In the genomic region with DNA sequence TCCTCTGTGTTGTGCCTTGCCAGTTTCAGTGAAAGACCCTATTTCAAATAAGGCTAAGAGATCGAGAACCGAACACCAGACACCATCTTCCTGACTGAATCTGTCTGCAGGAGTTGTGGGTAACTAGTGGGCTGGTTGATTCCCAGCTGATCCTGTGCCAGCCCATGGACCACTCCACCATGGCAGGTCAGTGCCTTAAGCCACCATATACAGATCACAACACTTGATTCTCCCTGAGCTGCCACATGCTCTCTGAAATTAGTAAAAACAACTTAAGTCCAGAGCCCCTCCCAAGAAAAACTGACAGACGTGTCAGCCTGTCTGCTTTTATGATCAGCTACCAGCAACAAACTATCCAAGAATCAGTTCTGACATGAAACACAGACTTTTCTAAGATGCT, we compare ENCODE assay signal across 17 mouse cellular contexts.
"Had no signal": no experiment of that assay in that cellular context is flagged by ENCODE, and none has a peak within 500 bp of the region (broad histone marks: within the 10 kb centered on the region; RNA-seq: fewer than 3 reads in every experiment).

No protein-coding gene starts in this region.

- H3K9ac ChIP-seq: intestine, embryonic 15.5 days; kidney, embryonic 15.5 days; limb, embryonic 13.5 days; liver, embryonic 15.5 days had no signal

- DNase-seq: kidney, adult 11 months; kidney, adult 8-10 months; kidney, postnatal 10 days; kidney, postnatal 36 days; layer of hippocampus, postnatal 36 days; lung, adult 2 months; midbrain, embryonic 14.5 days; right cerebral cortex, adult 18-20 months; right cerebral cortex, postnatal 14 days; right cerebral cortex, postnatal 4 days; thymus, postnatal 25 days had no signal

- H3K4me3 ChIP-seq: intestine, embryonic 15.5 days; kidney, embryonic 15.5 days; left cerebral cortex, adult 2 months; limb, embryonic 13.5 days; liver, embryonic 15.5 days had no signal

- H3K9me3 ChIP-seq: intestine, embryonic 15.5 days; kidney, embryonic 15.5 days; limb, embryonic 13.5 days; liver, embryonic 15.5 days had no signal

- ATAC-seq: intestine, embryonic 15.5 days had no signal

- H3K4me1 ChIP-seq: intestine, embryonic 15.5 days; liver, embryonic 15.5 days had no signal

- H3K27me3 ChIP-seq: intestine, embryonic 15.5 days; kidney, embryonic 15.5 days; limb, embryonic 13.5 days; liver, embryonic 15.5 days had no signal

- H3K4me2 ChIP-seq: intestine, embryonic 15.5 days; kidney, embryonic 15.5 days; limb, embryonic 13.5 days; liver, embryonic 15.5 days had no signal

- H3K27ac ChIP-seq: intestine, embryonic 15.5 days; kidney, embryonic 15.5 days; left cerebral cortex, adult 2 months; limb, embryonic 13.5 days; liver, embryonic 15.5 days; macrophage had no signal

- H3K36me3 ChIP-seq: intestine, embryonic 15.5 days; kidney, embryonic 15.5 days; limb, embryonic 13.5 days; liver, embryonic 15.5 days had no signal
